Mouse (Mus musculus) bone marrow, adult 2 months (tissue): ENCODE results near the gene Tjp1.

Source experiments
- CTCF ChIP-seq: fragments of 200-500 bp; IDR thresholded peaks from 2 replicates; pipeline ENCODE4 v1.5.1; 2011; ENCODE audit warnings: low read length, control low read depth; ENCODE audit not compliant: control insufficient read depth, insufficient read depth
- POLR2A ChIP-seq: fragments of 200-500 bp; IDR thresholded peaks from 2 replicates; pipeline ENCODE4 v1.6.1; 2011; ENCODE audit warnings: low read depth, mild to moderate bottlenecking, control low read depth, low read length, borderline replicate concordance; ENCODE audit not compliant: control insufficient read depth

DNA sequence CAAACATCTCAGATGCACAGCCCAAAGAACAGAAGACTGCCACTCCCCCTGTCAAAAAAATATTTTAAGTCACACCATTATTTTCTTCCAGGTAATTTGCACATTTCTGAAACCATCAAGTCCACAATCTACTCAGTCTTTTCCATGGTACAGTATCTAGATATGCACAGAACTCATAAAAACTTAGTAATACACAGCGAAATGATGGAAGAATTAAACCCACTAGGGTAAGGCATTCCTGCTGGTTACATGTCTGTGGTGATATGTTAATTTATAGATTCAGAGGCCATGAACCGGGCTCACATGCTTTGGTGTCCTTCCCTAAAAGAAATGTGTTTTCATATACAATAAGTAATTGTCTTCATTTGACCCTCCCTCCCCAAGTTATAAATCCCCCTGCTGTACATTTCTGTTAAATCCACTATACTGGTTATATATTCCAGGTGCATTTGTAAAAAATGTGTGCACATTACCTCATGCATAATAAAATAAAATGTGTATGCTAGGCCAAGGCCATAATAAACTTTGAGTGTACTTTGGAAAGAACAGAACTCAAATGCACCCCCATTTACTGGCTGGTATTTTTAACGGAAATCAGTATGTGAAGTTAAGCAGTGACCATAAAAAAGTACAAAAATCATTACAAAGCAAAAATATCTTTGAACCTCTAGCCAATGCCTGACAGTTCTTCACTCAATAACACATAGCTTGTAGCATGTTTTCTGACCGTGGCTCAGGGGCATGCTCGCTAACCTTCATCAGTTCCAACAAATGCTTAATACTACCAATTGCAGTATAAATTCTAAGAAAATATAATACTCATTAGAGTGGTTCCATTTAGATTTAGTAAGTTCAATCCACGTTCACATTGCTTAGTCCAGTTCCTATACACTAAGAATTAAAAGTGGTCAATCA, 230.6 kb downstream of the Tjp1 start:
- TF ChIP-seq POLR2A (no peak), CTCF (no peak)
